Mouse (Mus musculus) small intestine, adult 2 months (tissue): ENCODE results near the gene Rassf3.

Experiments
- CTCF ChIP-seq: fragments of 200-500 bp; IDR thresholded peaks from 2 replicates; pipeline ENCODE4 v1.5.1; 2012; ENCODE audit warnings: low read depth, mild to moderate bottlenecking, control low read depth, inconsistent platforms, low read length, moderate library complexity, mixed read lengths; ENCODE audit not compliant: insufficient replicate concordance, insufficient read length; ENCODE audit errors: extremely low read depth
- POLR2A ChIP-seq: fragments of 200-500 bp; IDR thresholded peaks from 2 replicates; pipeline ENCODE4 v1.6.1; 2012; ENCODE audit warnings: low read depth, mild to moderate bottlenecking, control low read depth, inconsistent platforms, low read length, moderate library complexity

DNA sequence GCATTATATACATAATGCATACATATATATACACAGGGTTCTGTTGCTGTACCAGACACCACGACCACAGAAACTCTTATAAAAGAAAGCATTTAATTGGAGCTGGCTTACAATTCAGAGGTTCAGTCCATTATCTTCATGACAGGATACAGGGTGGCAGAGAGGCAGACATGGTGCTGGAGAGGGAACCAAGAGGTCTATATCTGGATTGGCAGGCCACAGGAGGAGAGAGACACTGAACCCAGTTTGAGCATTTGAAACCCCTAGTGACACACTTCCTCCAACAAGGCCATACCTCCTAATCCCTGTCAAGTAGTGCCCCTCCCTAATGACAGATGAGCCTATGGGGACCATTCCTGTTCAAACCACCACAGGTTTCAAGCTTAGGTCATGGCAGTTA, 7.2 kb upstream of the Rassf3 start:
- TF ChIP-seq CTCF, result no peak
- TF ChIP-seq POLR2A, result no peak
